Mouse (Mus musculus): ENCODE measurements around the gene Stx7.
"Not testable (repeated sequence)": the region's sequence is repeated elsewhere in the genome, so short reads cannot be mapped to it uniquely, and the experiment has no call there.

- TF ChIP-seq BHLHE40 (IDR thresholded peaks at IDR 0.05; ENCODE audit: low read depth, low read length); CTCF (conservative IDR thresholded peaks at IDR 0.05 in 1 of 2, IDR thresholded peaks at IDR 0.05 in 1 of 2; ENCODE audit: low read depth in 2 of 2, low read length in 2 of 2); CHD1 (IDR thresholded peaks at IDR 0.05; ENCODE audit: low read depth, low read length); MAZ (IDR thresholded peaks at IDR 0.05; ENCODE audit: low read depth, low read length); GABPA (IDR thresholded peaks at IDR 0.05; ENCODE audit: insufficient replicate concordance, low read depth, low read length); POLR2AphosphoS2 (IDR thresholded peaks at IDR 0.05; ENCODE audit: low read depth, low read length); POLR2A (IDR thresholded peaks at IDR 0.05; ENCODE audit: low read depth, low read length); MYC (IDR thresholded peaks at IDR 0.05; ENCODE audit: low read depth, low read length); IRF4 (IDR thresholded peaks at IDR 0.05; ENCODE audit: low read depth, low read length): not testable (repeated sequence)
Measured at GRCm38 (mm10) chr10:24101812-24102211, 47.3 kb upstream of the Stx7 start, which contains the start of gene Taar8c.

Measured in CH12.LX (cell line).